Mouse (Mus musculus) liver, adult 2 months (tissue): ENCODE results near the gene 4930412O13Rik. TPM values are rescaled to one million over a fixed set of nuclear protein-coding genes. Genes with fewer than 3 reads are reported as not detected.

Experiments used
- DNase-seq: peaks from one replicate; pipeline ENCODE4 v3.0.0-alpha.2; 2011; ENCODE audit warnings: low read depth, low spot score; ENCODE audit errors: extremely low read depth
- H3K27ac ChIP-seq: fragments of 200-500 bp; replicated peaks from 2 replicates; pipeline ENCODE4 v1.5.1; 2012; ENCODE audit warnings: low read depth, mild to moderate bottlenecking, control low read depth, inconsistent platforms, low read length; ENCODE audit not compliant: insufficient read depth
- H3K27me3 ChIP-seq: fragments of 200-500 bp; 2 replicates; pipeline ENCODE4 v1.6.1; 2012; ENCODE audit warnings: mild to moderate bottlenecking, moderate library complexity, low read length, inconsistent platforms; ENCODE audit not compliant: control insufficient read depth, insufficient read depth
- H3K36me3 ChIP-seq: fragments of 200-500 bp; 2 replicates; pipeline ENCODE4 v1.6.1; 2012; ENCODE audit warnings: low read length, inconsistent platforms; ENCODE audit not compliant: control insufficient read depth, insufficient read depth
- H3K4me1 ChIP-seq: fragments of 200-500 bp; 2 replicates; pipeline ENCODE4 v1.6.1; 2011; ENCODE audit warnings: low read length; ENCODE audit not compliant: control insufficient read depth, insufficient read depth
- H3K4me3 ChIP-seq: fragments of 200-500 bp; 2 replicates; pipeline ENCODE4 v1.5.1; 2011; ENCODE audit warnings: low read depth, mild to moderate bottlenecking, control low read depth, low read length, moderate library complexity; ENCODE audit not compliant: insufficient read depth
- H3K79me2 ChIP-seq: fragments of 200-500 bp; 2 replicates; pipeline ENCODE4 v1.6.1; 2012; ENCODE audit warnings: inconsistent platforms, mild to moderate bottlenecking, low read length, moderate library complexity; ENCODE audit not compliant: control insufficient read depth, insufficient read depth
- H3K9ac ChIP-seq: fragments of 200-500 bp; 2 replicates; pipeline ENCODE4 v1.6.1; 2012; ENCODE audit warnings: low read depth, mild to moderate bottlenecking, control low read depth, inconsistent platforms, low read length
- CTCF ChIP-seq: fragments of 200-500 bp; IDR thresholded peaks from 2 replicates; pipeline ENCODE4 v1.5.1; 2011; ENCODE audit warnings: low read depth, low read length, control low read depth
- POLR2A ChIP-seq: fragments of 200-500 bp; IDR thresholded peaks from 2 replicates; pipeline ENCODE4 v1.6.1; 2011; ENCODE audit warnings: low read length, control low read depth; ENCODE audit not compliant: insufficient read depth; ENCODE audit errors: extremely low read depth
- WGBS: fragments of 180-500 bp; shearing (Covaris S2); methylation state at CpG from one replicate; pipeline ENCODE4 v1.1.7; 2018; 5-methylcytosine and 5-hydroxymethylcytosine counted together
- polyA plus RNA-seq: library from polyadenylated mRNA; depleted of rRNA; stranded (reverse); fragments of >200 nt; gene quantifications from 2 replicates; pipeline ENCODE4 v1.2.3, GENCODE M21; 2012
- total RNA-seq: library from RNA; depleted of rRNA; stranded (reverse); fragments of >200 nt; gene quantifications from 2 replicates; pipeline ENCODE4 v1.2.3, GENCODE M21; 2014

4930412O13Rik gene
- total and polyA plus RNA-seq, 2 experiments, result not detected

GRCm38 (mm10) chr2:9890251-9890650, 9.2 kb downstream of the 4930412O13Rik start:
- H3K79me2 ChIP-seq, result no peaks in the 10 kb centered on the region
- TF ChIP-seq POLR2A, result no peak
- TF ChIP-seq CTCF, result no peak
- H3K27ac ChIP-seq, result no peak overlapping the region
- no peaks in the 10 kb centered on the region for H3K36me3 ChIP-seq
- peaks cover 9% of the 10 kb centered on the region; the same call in 1 of the 2 replicates for H3K27me3 ChIP-seq
- H3K4me3 ChIP-seq, result no peak overlapping the region
- H3K9ac ChIP-seq, result no peak overlapping the region
- no peaks in the 10 kb centered on the region for H3K4me1 ChIP-seq
- 23% methylated on average over 8 of the region's 8 CpGs for WGBS
- DNase-seq, result no peak

- Histone ChIP-seq H3K27ac (no peak overlapping the region), H3K4me1 (no peaks in the 10 kb centered on the region), H3K9ac (no peak overlapping the region), H3K27me3 (peaks cover 14% of the 10 kb centered on the region; the same call in 1 of the 2 replicates), H3K79me2 (no peaks in the 10 kb centered on the region), H3K4me3 (no peak overlapping the region), H3K36me3 (no peaks in the 10 kb centered on the region)
- WGBS, result 26% methylated on average over 5 of the region's 5 CpGs
- DNase-seq, result no peak
- TF ChIP-seq POLR2A (no peak), CTCF (no peak)
Observed at GRCm38 (mm10) chr2:9890906-9891305, 9.9 kb downstream of the 4930412O13Rik start.

GRCm38 (mm10) chr2:9892541-9892940, 11.5 kb downstream of the 4930412O13Rik start:
- peaks cover 18% of the 10 kb centered on the region; the same call in 1 of the 2 replicates for H3K27me3 ChIP-seq
- no peak for DNase-seq
- TF ChIP-seq POLR2A (no peak), CTCF (no peak)
- 24% methylated on average over 7 of the region's 7 CpGs for WGBS
- H3K27ac ChIP-seq, result no peak overlapping the region
- no peak overlapping the region for H3K4me3 ChIP-seq
- H3K4me1 ChIP-seq, result no peaks in the 10 kb centered on the region
- H3K9ac ChIP-seq, result no peak overlapping the region
- H3K36me3 ChIP-seq, result no peaks in the 10 kb centered on the region
- no peaks in the 10 kb centered on the region for H3K79me2 ChIP-seq

- Histone ChIP-seq H3K4me3 (no peak overlapping the region), H3K27me3 (peaks cover 18% of the 10 kb centered on the region; the same call in 1 of the 2 replicates), H3K27ac (no peak overlapping the region), H3K79me2 (no peaks in the 10 kb centered on the region), H3K36me3 (no peaks in the 10 kb centered on the region), H3K4me1 (no peaks in the 10 kb centered on the region), H3K9ac (no peak overlapping the region)
- DNase-seq, result no peak
- WGBS, result 8% methylated on average over 6 of the region's 6 CpGs
- no peak for TF ChIP-seq POLR2A
- no peak for TF ChIP-seq CTCF
Observed at GRCm38 (mm10) chr2:9893272-9893953, 12.4 kb downstream of the 4930412O13Rik start.

GRCm38 (mm10) chr2:9894836-9895593, 14.0 kb downstream of the 4930412O13Rik start:
- peaks cover 14% of the 10 kb centered on the region; the same call in 1 of the 2 replicates for H3K27me3 ChIP-seq
- WGBS, result 10% methylated on average over 19 of the region's 19 CpGs

More at GRCm38 (mm10) chr2:9894836-9895593, 14.0 kb downstream of the 4930412O13Rik start:
- Histone ChIP-seq H3K36me3 (no peaks in the 10 kb centered on the region), H3K79me2 (no peaks in the 10 kb centered on the region), H3K4me3 (no peak overlapping the region), H3K9ac (no peak overlapping the region), H3K4me1 (no peaks in the 10 kb centered on the region), H3K27ac (no peak overlapping the region)
- TF ChIP-seq POLR2A (no peak), CTCF (no peak)
- DNase-seq, result no peak
